ENCODE assay signal across 17 mouse cellular contexts in genomic region chr17:64616259-64616658, GRCm38 (mm10). TPM values are rescaled to one million over a fixed set of nuclear protein-coding genes. Genes with fewer than 3 reads are reported as not detected.
DNase-seq lines count a peak whose midpoint lies in the region; ATAC-seq lines count a peak whose summit lies in the region.
"Had no signal": no experiment of that assay in that cellular context is flagged by ENCODE, and none has a peak within 500 bp of the region (broad histone marks: within the 10 kb centered on the region; RNA-seq: fewer than 3 reads in every experiment).

No protein-coding gene starts in this region.

- 61% methylated on average over 6 of the region's 6 CpGs for WGBS in embryonic facial prominence, embryonic 10.5 days
- 78% methylated on average over 6 of the region's 6 CpGs for WGBS in liver, embryonic 16.5 days (ENCODE audit: insufficient replicate concordance)

- H3K9me3 ChIP-seq in embryonic facial prominence, embryonic 10.5 days = no peaks in the 10 kb centered on the region
- H3K9me3 ChIP-seq in liver, embryonic 16.5 days (replicated peaks; ENCODE audit: control insufficient read depth, low read length) = no peaks in the 10 kb centered on the region
- H3K9me3 ChIP-seq: embryonic facial prominence, embryonic 13.5 days; limb, embryonic 12.5 days; midbrain, embryonic 12.5 days; neural tube, embryonic 12.5 days; stomach, embryonic 15.5 days had no signal

- no peaks in the 10 kb centered on the region for H3K27me3 ChIP-seq in embryonic facial prominence, embryonic 10.5 days (replicated peaks; ENCODE audit: low read depth, poor library complexity, severe bottlenecking)
- no peaks in the 10 kb centered on the region for H3K27me3 ChIP-seq in liver, embryonic 16.5 days (ENCODE audit: control insufficient read depth, insufficient read depth, low read depth, low read length)
- H3K27me3 ChIP-seq: embryonic facial prominence, embryonic 13.5 days; limb, embryonic 12.5 days; midbrain, embryonic 12.5 days; neural tube, embryonic 12.5 days; stomach, embryonic 15.5 days had no signal

- H3K36me3 ChIP-seq in embryonic facial prominence, embryonic 10.5 days (replicated peaks) = peaks cover 25% of the 10 kb centered on the region; the same call in 1 of the 2 replicates
- no peaks in the 10 kb centered on the region; the same call in 1 of the 2 replicates for H3K36me3 ChIP-seq in liver, embryonic 16.5 days (ENCODE audit: control insufficient read depth, insufficient read depth)
- H3K36me3 ChIP-seq: embryonic facial prominence, embryonic 13.5 days; midbrain, embryonic 12.5 days; neural tube, embryonic 12.5 days; stomach, embryonic 15.5 days had no signal

- H3K4me1 ChIP-seq in embryonic facial prominence, embryonic 10.5 days = peaks cover 11% of the 10 kb centered on the region
- peaks cover 17% of the 10 kb centered on the region for H3K4me1 ChIP-seq in liver, embryonic 16.5 days (ENCODE audit: control insufficient read depth, low read depth, low read length)

- peak; percentile 51 for ATAC-seq in liver, embryonic 16.5 days (ENCODE audit: low read depth)
- ATAC-seq: lung, postnatal 0 days had no signal

- DNase-seq in embryo, embryonic 10 days (ENCODE audit: low spot score) = peak; percentile 43
- DNase-seq in embryo, embryonic 10.5 days (ENCODE audit: low spot score) = no peak
- DNase-seq in 3134 (ENCODE audit: extremely low read depth, insufficient read length, low spot score) = peak; percentile 41
- peak; percentile 34 for DNase-seq in embryonic facial prominence, embryonic 10.5 days (ENCODE audit: low spot score)
- DNase-seq in cerebellum, adult 11-12 months = no peak
- no peak for DNase-seq in thymus, postnatal 4 days
- DNase-seq in spleen, postnatal 14 days (ENCODE audit: low spot score in 2 of 2) = no peak
- DNase-seq: cerebellum, postnatal 14 days; right cerebral cortex, postnatal 4 days had no signal

- no peak overlapping the region for H3K27ac ChIP-seq in embryonic facial prominence, embryonic 10.5 days (replicated peaks)
- H3K27ac ChIP-seq in liver, embryonic 16.5 days (ENCODE audit: low read length) = peak overlapping the region; percentile 0; the same call in 1 of the 2 replicates
- H3K27ac ChIP-seq: embryonic facial prominence, embryonic 13.5 days; left cerebral cortex, adult 2 months; limb, embryonic 12.5 days; midbrain, embryonic 12.5 days; neural tube, embryonic 12.5 days; stomach, embryonic 15.5 days had no signal

- H3K4me2 ChIP-seq in liver, embryonic 16.5 days (ENCODE audit: low read depth, low read length) = no peak overlapping the region
- H3K4me2 ChIP-seq: embryonic facial prominence, embryonic 13.5 days; limb, embryonic 12.5 days; midbrain, embryonic 12.5 days; neural tube, embryonic 12.5 days; stomach, embryonic 15.5 days had no signal

- H3K4me3 ChIP-seq in embryonic facial prominence, embryonic 10.5 days = no peak overlapping the region
- H3K4me3 ChIP-seq in liver, embryonic 16.5 days (ENCODE audit: low read depth, low read length) = no peak overlapping the region
- H3K4me3 ChIP-seq: embryonic facial prominence, embryonic 13.5 days; left cerebral cortex, adult 2 months; limb, embryonic 12.5 days; midbrain, embryonic 12.5 days; neural tube, embryonic 12.5 days; stomach, embryonic 15.5 days had no signal

- H3K9ac ChIP-seq in liver, embryonic 16.5 days (ENCODE audit: low read depth, low read length) = no peak overlapping the region
- H3K9ac ChIP-seq: embryonic facial prominence, embryonic 13.5 days; limb, embryonic 12.5 days; midbrain, embryonic 12.5 days; neural tube, embryonic 12.5 days; stomach, embryonic 15.5 days had no signal

RNA-seq across cellular contexts. Expression of gene Man2a1, which starts 15.7 kb away (rescaled TPM):
- 5.8 and 6.4 TPM in 2 replicates for polyA plus RNA-seq in embryonic facial prominence, embryonic 10.5 days (2016; fragmentation: Nextera tagmentation; extraction: Ambion mirVana)
- 5.6 and 6.3 TPM in 2 replicates for polyA plus RNA-seq in liver, embryonic 16.5 days (2015; fragmentation: Nextera tagmentation; extraction: Ambion mirVana)

Comparison
In these comparisons a context has a peak if more than half of its experiments do, and no peak if none do; other contexts are left out.
1. DNase-seq: peak in embryo, embryonic 10 days (single experiment), 3134 (single experiment) and embryonic facial prominence, embryonic 10.5 days (single experiment); none in embryo, embryonic 10.5 days (single experiment), cerebellum, adult 11-12 months (single experiment), thymus, postnatal 4 days (single experiment) and spleen, postnatal 14 days (0 of 2).